Mouse (Mus musculus) limb, embryonic 15.5 days (tissue): ENCODE measurements around the gene Cdh23. TPM values are rescaled to one million over a fixed set of nuclear protein-coding genes. Genes with fewer than 3 reads are reported as not detected.

ENCODE experiments used
- ATAC-seq: fragments of 200-750 bp; cut with Nextera tagmentation; 2 replicates; pipeline ENCODE4 v1.8.0; 2017; ENCODE audit warnings: low read depth, moderate TSS enrichment; ENCODE audit not compliant: insufficient number of reproducible peaks, low FRiP score, low TSS enrichment
- H3K27ac ChIP-seq: fragments of 300-500 bp; sonication (generic); 2 replicates; pipeline ENCODE4 v1.5.1; 2015; ENCODE audit warnings: moderate library complexity, mild to moderate bottlenecking, inconsistent platforms
- H3K27me3 ChIP-seq: fragments of 300-500 bp; sonication (generic); 2 replicates; pipeline ENCODE4 v1.6.1; 2015; ENCODE audit warnings: inconsistent platforms
- H3K36me3 ChIP-seq: fragments of 300-500 bp; sonication (generic); 2 replicates; pipeline ENCODE4 v1.6.1; 2015; ENCODE audit warnings: inconsistent platforms
- H3K4me1 ChIP-seq: fragments of 300-500 bp; sonication (generic); 2 replicates; pipeline ENCODE4 v1.6.1; 2015; ENCODE audit warnings: inconsistent platforms
- H3K4me2 ChIP-seq: fragments of 300-500 bp; sonication (generic); 2 replicates; pipeline ENCODE4 v1.6.1; 2015; ENCODE audit warnings: mild to moderate bottlenecking, inconsistent platforms
- H3K4me3 ChIP-seq: fragments of 300-500 bp; sonication (generic); 2 replicates; pipeline ENCODE4 v1.5.1; 2015; ENCODE audit warnings: mild to moderate bottlenecking, inconsistent platforms
- H3K9ac ChIP-seq: fragments of 300-500 bp; sonication (generic); 2 replicates; pipeline ENCODE4 v1.6.1; 2015; ENCODE audit warnings: inconsistent platforms
- H3K9me3 ChIP-seq: fragments of 300-500 bp; sonication (generic); 2 replicates; pipeline ENCODE4 v1.6.1; 2016; ENCODE audit warnings: inconsistent platforms
- WGBS: fragments of 180-500 bp; shearing (Covaris S2); methylation state at CpG from one replicate; pipeline ENCODE4 v1.1.7; 2015; 5-methylcytosine and 5-hydroxymethylcytosine counted together
- polyA plus RNA-seq: library from polyadenylated mRNA; unstranded; fragments of >200 nt; fragmentation: Nextera tagmentation; extraction: Ambion mirVana; gene quantifications from 2 replicates; pipeline ENCODE4 v1.2.1, GENCODE M21; 2015

The Cdh23 gene
- polyA plus RNA-seq, 1 experiment from 2014 or later = 1.6 TPM

GRCm38 (mm10) chr10:60668591-60668990 is 27.7 kb downstream of the Cdh23 start:
- Histone ChIP-seq H3K36me3 (no peaks in the 10 kb centered on the region), H3K27ac (no peak overlapping the region), H3K4me3 (no peak overlapping the region), H3K4me2 (no peak overlapping the region), H3K9ac (no peak overlapping the region), H3K9me3 (no peaks in the 10 kb centered on the region), H3K27me3 (no peaks in the 10 kb centered on the region), H3K4me1 (no peaks in the 10 kb centered on the region)
- 87% methylated on average over 3 of the region's 3 CpGs for WGBS
- no peak for ATAC-seq

GRCm38 (mm10) chr10:60660986-60661385 is 35.3 kb downstream of the Cdh23 start:
- no peaks in the 10 kb centered on the region for H3K4me1 ChIP-seq
- ATAC-seq = no peak
- 76% methylated on average over 9 of the region's 9 CpGs for WGBS

GRCm38 (mm10) chr10:60659450-60660020 is 36.8 kb downstream of the Cdh23 start:
- Histone ChIP-seq H3K4me3 (no peak overlapping the region), H3K9ac (no peak overlapping the region), H3K27me3 (no peaks in the 10 kb centered on the region), H3K36me3 (no peaks in the 10 kb centered on the region), H3K4me2 (no peak overlapping the region), H3K9me3 (no peaks in the 10 kb centered on the region), H3K4me1 (no peaks in the 10 kb centered on the region; the same call in 1 of the 2 replicates), H3K27ac (no peak overlapping the region)
- ATAC-seq = no peak
- 50% methylated on average over 15 of the region's 15 CpGs for WGBS

More at GRCm38 (mm10) chr10:60660986-60661385, 35.3 kb downstream of the Cdh23 start:
- H3K36me3 ChIP-seq = no peaks in the 10 kb centered on the region
- no peak overlapping the region for H3K4me3 ChIP-seq
- no peak overlapping the region for H3K9ac ChIP-seq
- no peak overlapping the region for H3K27ac ChIP-seq
- H3K27me3 ChIP-seq = no peaks in the 10 kb centered on the region
- no peak overlapping the region for H3K4me2 ChIP-seq
- no peaks in the 10 kb centered on the region for H3K9me3 ChIP-seq

GRCm38 (mm10) chr10:60658176-60658575 is 38.1 kb downstream of the Cdh23 start:
- H3K27me3 ChIP-seq = no peaks in the 10 kb centered on the region
- no peak overlapping the region for H3K4me2 ChIP-seq
- ATAC-seq = no peak
- H3K27ac ChIP-seq = no peak overlapping the region
- H3K9ac ChIP-seq = no peak overlapping the region
- WGBS = 89% methylated on average over 10 of the region's 10 CpGs
- H3K36me3 ChIP-seq = no peaks in the 10 kb centered on the region
- no peaks in the 10 kb centered on the region; the same call in 1 of the 2 replicates for H3K4me1 ChIP-seq
- no peak overlapping the region for H3K4me3 ChIP-seq
- H3K9me3 ChIP-seq = no peaks in the 10 kb centered on the region

GRCm38 (mm10) chr10:60653675-60654074 is 42.6 kb downstream of the Cdh23 start:
- no peak for ATAC-seq
- Histone ChIP-seq H3K9ac (no peak overlapping the region), H3K4me3 (no peak overlapping the region), H3K36me3 (no peaks in the 10 kb centered on the region), H3K27ac (no peak overlapping the region), H3K27me3 (no peaks in the 10 kb centered on the region), H3K4me1 (no peaks in the 10 kb centered on the region; the same call in 1 of the 2 replicates), H3K4me2 (no peak overlapping the region), H3K9me3 (no peaks in the 10 kb centered on the region)
- 82% methylated on average over 4 of the region's 4 CpGs for WGBS

- ATAC-seq = no peak
- no peaks in the 10 kb centered on the region for H3K36me3 ChIP-seq
- no peak overlapping the region for H3K27ac ChIP-seq
- H3K27me3 ChIP-seq = no peaks in the 10 kb centered on the region
- no peak overlapping the region for H3K4me3 ChIP-seq
- no peak overlapping the region for H3K9ac ChIP-seq
- no peak overlapping the region for H3K4me2 ChIP-seq
- no peaks in the 10 kb centered on the region for H3K9me3 ChIP-seq
- H3K4me1 ChIP-seq = no peaks in the 10 kb centered on the region; the same call in 1 of the 2 replicates
- 85% methylated on average over 10 of the region's 10 CpGs for WGBS
These were observed 43.2 kb downstream of the Cdh23 start for GRCm38 (mm10) chr10:60653106-60653505.

- ATAC-seq = no peak
- no peak overlapping the region for H3K9ac ChIP-seq
- H3K27me3 ChIP-seq = no peaks in the 10 kb centered on the region
- no peak overlapping the region for H3K4me2 ChIP-seq
- 55% methylated on average over 14 of the region's 14 CpGs for WGBS
- H3K4me3 ChIP-seq = no peak overlapping the region
- H3K9me3 ChIP-seq = no peaks in the 10 kb centered on the region
- peaks cover 7% of the 10 kb centered on the region; the same call in 1 of the 2 replicates for H3K4me1 ChIP-seq
- H3K36me3 ChIP-seq = no peaks in the 10 kb centered on the region
- no peak overlapping the region for H3K27ac ChIP-seq
These were observed 52.1 kb downstream of the Cdh23 start for GRCm38 (mm10) chr10:60644079-60644641.

- no peaks in the 10 kb centered on the region for H3K36me3 ChIP-seq
These were observed 57.0 kb downstream of the Cdh23 start for GRCm38 (mm10) chr10:60639291-60639690.

GRCm38 (mm10) chr10:60635568-60636295 is 60.6 kb downstream of the Cdh23 start:
- Histone ChIP-seq H3K4me3 (no peak overlapping the region), H3K36me3 (no peaks in the 10 kb centered on the region)

More at GRCm38 (mm10) chr10:60639291-60639690, 57.0 kb downstream of the Cdh23 start:
- peaks cover 8% of the 10 kb centered on the region for H3K4me1 ChIP-seq
- ATAC-seq = no peak
- H3K27ac ChIP-seq = no peak overlapping the region
- H3K4me2 ChIP-seq = no peak overlapping the region
- H3K9me3 ChIP-seq = no peaks in the 10 kb centered on the region
- no peaks in the 10 kb centered on the region for H3K27me3 ChIP-seq
- 44% methylated on average over 9 of the region's 9 CpGs for WGBS
- H3K9ac ChIP-seq = no peak overlapping the region
- no peak overlapping the region for H3K4me3 ChIP-seq

GRCm38 (mm10) chr10:60634391-60634790 is 61.9 kb downstream of the Cdh23 start:
- Histone ChIP-seq H3K9ac (no peak overlapping the region), H3K27me3 (no peaks in the 10 kb centered on the region), H3K4me2 (no peak overlapping the region), H3K36me3 (no peaks in the 10 kb centered on the region), H3K9me3 (peaks cover 6% of the 10 kb centered on the region; the same call in 1 of the 2 replicates), H3K4me1 (peaks cover 5% of the 10 kb centered on the region), H3K4me3 (no peak overlapping the region), H3K27ac (no peak overlapping the region)
- WGBS = 63% methylated on average over 9 of the region's 9 CpGs
- ATAC-seq = no peak

More at GRCm38 (mm10) chr10:60635568-60636295, 60.6 kb downstream of the Cdh23 start:
- Histone ChIP-seq H3K9me3 (no peaks in the 10 kb centered on the region), H3K27ac (no peak overlapping the region), H3K27me3 (no peaks in the 10 kb centered on the region), H3K4me2 (no peak overlapping the region), H3K9ac (no peak overlapping the region), H3K4me1 (peaks cover 5% of the 10 kb centered on the region)
- WGBS = 17% methylated on average over 13 of the region's 13 CpGs
- ATAC-seq = no peak

- no peak for ATAC-seq
These were observed 70.2 kb downstream of the Cdh23 start for GRCm38 (mm10) chr10:60626086-60626485.

GRCm38 (mm10) chr10:60625511-60625910 is 70.8 kb downstream of the Cdh23 start:
- no peak overlapping the region for H3K27ac ChIP-seq
- no peak for ATAC-seq
- 0 out of 2 replicates have a peak, but pooled peaks cover 5% of the 10 kb centered on the region for H3K4me1 ChIP-seq
- 75% methylated on average over 3 of the region's 3 CpGs for WGBS
- no peak overlapping the region for H3K4me3 ChIP-seq
- no peak overlapping the region for H3K9ac ChIP-seq
- peaks cover 13% of the 10 kb centered on the region; the same call in 1 of the 2 replicates for H3K9me3 ChIP-seq
- no peak overlapping the region for H3K4me2 ChIP-seq
- H3K27me3 ChIP-seq = peaks cover 9% of the 10 kb centered on the region; the same call in 1 of the 2 replicates
- H3K36me3 ChIP-seq = 0 out of 2 replicates have a peak, but pooled peaks cover 2% of the 10 kb centered on the region

More at GRCm38 (mm10) chr10:60626086-60626485, 70.2 kb downstream of the Cdh23 start:
- Histone ChIP-seq H3K4me1 (0 out of 2 replicates have a peak, but pooled peaks cover 5% of the 10 kb centered on the region), H3K9me3 (peaks cover 13% of the 10 kb centered on the region; the same call in 1 of the 2 replicates), H3K4me3 (no peak overlapping the region), H3K36me3 (0 out of 2 replicates have a peak, but pooled peaks cover 2% of the 10 kb centered on the region), H3K9ac (no peak overlapping the region), H3K4me2 (no peak overlapping the region), H3K27me3 (peaks cover 9% of the 10 kb centered on the region; the same call in 1 of the 2 replicates), H3K27ac (no peak overlapping the region)
- 64% methylated on average over 5 of the region's 5 CpGs for WGBS
